Mouse (Mus musculus) retina, adult 2 months (tissue): ENCODE results near the gene Rfx3.

Experiments used
- DNase-seq: peaks from one replicate; pipeline ENCODE4 v3.0.0-alpha.2; 2012; ENCODE audit warnings: low read depth, low spot score

Rfx3 gene

DNA sequence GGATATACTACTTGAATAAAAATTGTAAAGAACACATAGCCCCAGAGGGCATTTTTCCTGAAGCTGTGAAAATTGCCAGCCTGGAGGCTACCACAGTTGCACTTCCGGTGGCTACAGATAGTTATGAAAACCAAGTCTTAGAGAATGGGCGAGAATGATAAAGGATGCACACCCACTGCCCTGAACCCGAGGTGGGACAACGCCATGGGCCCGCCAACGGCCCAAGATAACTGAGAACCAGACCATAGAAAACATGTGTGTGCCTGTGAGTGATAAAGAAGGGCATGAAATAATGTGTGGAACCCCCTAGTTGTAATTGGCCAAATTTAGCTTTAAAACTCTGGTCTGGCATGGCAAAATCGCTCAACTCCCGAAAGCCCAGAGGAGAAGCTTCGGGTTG lies 105.0 kb downstream of the Rfx3 start:
- DNase-seq: no peak

DNA sequence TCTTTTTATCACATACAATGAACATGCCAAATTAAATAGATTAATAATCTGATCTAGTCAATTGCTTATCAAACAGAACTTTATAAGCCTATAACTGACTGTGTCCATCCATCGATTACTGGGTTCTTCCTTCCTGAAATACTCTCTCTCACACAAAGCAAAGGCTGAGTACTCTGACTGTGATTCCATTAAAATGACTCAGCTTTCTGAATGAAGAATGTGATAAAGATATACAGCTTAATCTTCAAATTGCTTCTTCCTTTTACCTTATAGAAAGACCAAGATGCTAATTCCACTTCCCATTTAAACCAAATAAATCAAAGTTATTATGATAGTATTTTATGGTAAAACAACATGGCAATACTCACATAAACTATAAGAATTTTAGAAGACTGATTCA lies 105.8 kb downstream of the Rfx3 start:
- no peak for DNase-seq

DNA sequence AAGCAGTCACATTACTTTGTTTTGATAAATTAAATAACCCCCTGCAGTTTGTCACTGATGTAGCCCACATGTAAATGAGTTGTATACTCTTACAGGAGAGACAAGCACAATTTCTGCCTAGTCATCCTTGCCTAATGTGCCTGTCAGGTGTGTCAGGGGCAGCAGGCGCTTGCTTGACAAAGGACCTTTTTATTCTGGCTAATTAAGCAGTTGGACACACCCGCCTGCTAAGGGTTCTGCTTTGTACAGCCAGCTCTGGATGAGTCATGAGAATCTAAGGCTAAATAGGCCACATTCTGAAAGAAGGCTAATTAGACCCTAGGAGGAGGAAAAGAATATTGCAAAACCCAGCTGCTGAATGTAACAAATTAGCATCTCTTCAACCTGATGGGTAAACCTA lies 106.3 kb downstream of the Rfx3 start:
- no peak for DNase-seq

DNA sequence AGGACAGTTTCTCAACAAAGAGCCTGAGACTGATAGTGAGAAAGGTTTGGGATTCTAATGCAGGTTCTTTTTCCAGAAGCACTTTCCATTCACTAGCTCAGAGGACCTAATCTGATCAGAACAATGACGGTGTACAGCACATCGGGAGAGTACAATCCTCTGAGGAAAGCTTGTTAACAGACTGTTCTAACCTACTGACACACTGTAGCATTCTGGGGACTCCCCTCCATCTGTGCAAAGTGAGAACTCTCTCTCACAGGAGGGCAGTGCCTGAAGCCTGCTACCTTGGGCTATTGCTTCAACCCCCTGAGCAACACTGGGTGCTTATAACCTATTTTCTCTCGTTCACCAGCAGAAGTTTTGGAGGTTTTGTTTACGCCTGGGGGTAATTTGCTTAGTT lies 106.8 kb downstream of the Rfx3 start:
- DNase-seq: no peak

DNA sequence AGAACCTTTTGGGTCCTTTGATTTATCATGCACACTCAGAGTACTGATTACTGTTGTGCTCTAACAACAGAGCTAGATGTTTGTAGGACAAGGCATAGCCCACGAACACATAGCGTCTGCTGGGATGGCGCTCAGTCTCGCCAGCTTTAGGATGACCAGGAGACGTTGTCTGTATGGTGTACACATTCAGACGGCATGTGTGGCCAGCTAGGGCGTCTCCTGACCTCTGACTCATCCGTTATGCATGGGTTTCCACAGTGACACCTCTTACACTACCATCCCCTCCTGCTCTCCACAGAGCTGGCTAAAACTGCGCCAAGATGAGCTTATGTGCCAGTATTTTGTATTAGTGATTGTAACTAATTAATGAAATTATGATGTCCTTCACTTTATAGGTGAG lies 108.4 kb downstream of the Rfx3 start:
- no peak for DNase-seq

DNA sequence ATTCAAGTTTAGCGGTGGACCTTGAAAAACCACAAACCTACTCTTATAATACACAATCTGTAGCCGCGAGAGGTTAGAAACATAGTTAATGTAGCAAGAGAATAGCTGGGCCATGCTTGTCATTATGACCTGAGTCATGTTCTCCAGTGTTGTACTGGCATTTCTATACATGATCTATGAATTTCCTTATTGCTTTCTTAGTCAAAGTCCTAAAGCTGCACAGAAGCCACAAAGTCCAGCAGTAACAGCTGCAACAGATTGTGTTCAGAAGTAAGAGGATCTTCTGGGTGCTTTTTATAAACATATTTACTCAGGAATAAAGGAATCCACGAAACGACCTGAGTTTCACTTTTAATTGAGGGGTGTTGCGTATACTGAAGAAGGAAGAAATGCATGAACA lies 109.3 kb downstream of the Rfx3 start:
- DNase-seq: no peak

DNA sequence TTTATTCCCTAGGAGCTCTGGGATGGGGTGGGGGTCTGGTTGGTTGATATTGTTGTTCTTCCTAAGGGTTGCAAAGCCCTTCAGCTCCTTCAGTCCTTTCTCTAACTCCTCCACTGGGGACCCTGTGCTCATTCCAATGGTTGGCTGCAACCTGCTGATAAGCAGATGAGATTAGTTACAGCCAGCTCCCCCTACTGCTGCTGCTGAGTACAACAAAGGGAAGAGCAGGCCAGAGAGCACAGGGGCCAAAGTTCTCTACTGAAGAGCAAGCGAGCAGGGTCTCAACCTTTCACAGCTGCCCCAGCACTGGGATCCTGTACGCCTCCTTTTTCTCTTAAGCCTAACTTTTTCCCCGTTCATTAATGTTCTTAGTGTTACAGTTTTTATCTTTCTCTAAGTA lies 126.4 kb downstream of the Rfx3 start:
- DNase-seq: no peak

DNA sequence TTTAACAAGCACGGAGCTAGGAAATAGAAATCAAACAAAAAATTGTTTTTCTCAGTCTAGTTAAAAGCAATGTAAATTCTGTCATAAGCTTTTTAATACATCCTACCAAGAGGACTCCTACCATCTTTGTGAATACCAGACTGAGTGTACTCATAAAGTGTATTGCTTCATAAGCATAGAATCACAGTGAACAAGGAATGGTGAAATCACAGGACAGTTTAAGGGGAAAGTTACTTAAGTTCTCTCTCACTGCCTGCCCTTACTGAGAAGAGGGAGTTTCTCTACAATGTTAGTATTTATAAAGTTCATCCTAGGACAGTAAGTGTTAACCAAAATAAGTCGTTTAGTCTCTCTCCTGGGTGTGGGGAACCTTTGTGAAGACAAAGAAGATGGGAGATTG lies 133.5 kb downstream of the Rfx3 start:
- no peak for DNase-seq

DNA sequence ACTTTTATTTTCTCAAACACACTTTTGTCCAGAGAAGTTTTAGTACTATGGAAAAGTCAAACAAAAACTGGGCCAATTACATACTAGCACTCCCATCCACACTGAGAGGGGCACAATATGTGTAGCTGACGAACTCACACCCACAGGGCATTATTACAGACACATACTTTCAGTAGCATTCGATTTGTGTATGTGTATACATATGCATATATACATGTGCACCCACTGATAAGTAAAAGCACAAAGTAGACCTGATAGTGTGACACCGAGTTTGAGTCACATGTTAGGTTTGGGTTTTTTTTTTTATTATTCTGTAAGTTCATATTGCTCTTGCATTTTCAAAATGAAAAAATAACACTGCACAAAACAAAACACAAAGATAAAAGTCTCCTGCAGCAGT lies 140.2 kb downstream of the Rfx3 start:
- no peak for DNase-seq

DNA sequence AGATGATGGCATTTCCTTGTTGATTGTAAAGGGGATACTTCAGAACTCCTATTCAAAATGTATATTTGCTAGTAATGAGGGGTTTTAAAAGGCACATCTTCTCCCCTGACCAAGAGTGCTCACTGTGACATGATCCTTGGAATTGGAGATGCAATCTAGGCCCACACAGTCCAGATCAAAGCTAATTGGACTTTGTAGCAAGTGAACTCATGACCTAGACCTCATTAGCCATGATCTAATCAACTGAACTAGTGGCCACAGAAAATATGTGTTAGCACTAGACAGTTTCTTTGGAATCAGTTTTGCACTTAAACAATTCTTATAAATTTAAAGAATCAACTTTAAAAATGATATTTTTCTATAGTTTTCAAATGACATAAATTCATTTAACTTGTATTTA lies 151.3 kb downstream of the Rfx3 start:
- DNase-seq: no peak

DNA sequence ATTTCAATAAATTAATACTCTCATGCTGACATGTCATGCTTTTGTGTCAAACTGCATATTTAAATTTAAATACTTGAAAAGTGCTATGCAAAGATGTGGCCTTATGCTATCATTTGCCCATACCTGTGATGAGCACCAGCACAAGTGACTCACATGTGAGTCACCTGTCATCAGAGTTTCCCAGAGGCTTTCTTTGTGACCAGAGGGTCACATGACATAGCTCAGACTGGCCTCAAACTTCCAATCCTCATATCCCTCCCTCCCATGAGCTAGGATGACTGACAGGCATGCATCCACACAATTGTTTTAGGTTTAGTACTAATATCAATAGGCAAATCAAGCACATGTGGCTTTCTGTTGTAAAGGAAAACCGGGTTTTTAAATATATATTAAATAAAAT lies 162.0 kb downstream of the Rfx3 start:
- no peak for DNase-seq

DNA sequence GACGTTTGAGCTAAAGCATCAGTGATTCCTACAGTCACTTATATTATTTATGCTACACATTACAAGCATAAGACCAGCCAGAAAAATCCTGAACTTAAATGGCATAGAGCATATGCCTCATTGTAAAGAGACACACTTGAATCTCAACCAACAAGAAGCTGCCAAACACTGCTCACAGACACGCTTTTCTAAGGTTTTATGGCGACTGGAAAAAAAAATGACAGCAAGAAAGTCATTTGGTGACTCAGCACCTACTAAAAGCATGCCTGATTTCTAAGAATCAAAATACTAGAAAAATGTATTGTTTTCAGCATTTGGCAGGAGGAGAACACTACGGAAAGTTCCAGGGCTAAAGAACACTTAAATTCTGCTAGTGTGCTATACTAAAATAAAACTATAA lies 163.9 kb downstream of the Rfx3 start:
- no peak for DNase-seq

DNA sequence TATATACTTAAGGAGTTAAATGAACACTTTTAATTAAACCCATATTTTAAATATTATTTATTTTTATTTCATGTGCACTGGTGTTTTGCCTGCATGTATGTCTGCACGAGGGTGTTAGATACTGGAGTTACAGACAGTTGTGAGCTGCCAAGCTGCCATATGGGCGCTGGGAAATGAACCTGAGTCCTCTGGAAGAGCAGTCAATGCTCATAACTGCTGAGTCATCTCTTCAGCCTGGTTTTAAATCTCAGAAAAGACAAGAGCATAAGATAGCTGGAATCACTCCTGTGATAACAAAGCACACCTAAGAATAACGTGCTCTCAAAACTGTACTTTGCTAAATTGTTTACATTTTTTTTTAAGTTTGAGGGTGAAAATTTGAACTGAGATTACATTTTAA lies 172.3 kb downstream of the Rfx3 start:
- DNase-seq: no peak

DNA sequence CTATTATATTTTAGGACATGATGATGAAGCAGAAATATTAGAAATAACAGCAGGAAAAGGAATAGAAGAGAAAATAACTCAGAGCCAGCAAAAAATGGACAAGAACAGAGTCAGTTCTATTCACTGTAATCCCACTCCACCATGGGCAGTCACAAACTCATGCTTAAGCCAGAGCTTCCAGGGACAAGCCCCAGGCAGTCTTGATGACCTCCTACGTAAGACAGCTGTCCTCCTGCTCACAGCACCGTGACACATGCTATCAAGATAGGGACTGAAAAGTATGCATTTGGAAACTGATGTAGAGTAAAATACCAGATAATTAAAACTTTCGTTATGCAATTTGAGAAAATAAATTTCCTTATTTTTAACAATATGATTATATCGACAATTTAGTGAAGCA lies 172.9 kb downstream of the Rfx3 start:
- DNase-seq: no peak

DNA sequence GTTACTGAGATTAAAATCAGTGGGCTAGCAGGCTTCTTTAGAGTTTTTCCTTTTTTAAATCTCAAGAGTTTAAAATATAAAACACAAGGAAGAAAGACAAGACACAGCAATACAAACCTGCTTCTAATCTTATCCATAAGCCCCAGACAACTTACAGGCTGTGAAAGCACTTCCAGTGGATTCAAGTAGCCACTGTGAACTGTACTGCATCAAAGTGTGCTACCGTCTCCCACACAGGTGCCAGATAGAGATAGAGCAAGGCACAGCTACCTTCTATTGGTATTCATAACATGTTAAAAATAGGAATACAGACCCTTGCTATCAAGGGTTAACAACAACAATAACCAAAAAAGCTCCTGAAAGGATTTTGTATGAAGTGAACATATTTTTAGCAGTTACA lies 178.5 kb downstream of the Rfx3 start:
- DNase-seq: no peak

DNA sequence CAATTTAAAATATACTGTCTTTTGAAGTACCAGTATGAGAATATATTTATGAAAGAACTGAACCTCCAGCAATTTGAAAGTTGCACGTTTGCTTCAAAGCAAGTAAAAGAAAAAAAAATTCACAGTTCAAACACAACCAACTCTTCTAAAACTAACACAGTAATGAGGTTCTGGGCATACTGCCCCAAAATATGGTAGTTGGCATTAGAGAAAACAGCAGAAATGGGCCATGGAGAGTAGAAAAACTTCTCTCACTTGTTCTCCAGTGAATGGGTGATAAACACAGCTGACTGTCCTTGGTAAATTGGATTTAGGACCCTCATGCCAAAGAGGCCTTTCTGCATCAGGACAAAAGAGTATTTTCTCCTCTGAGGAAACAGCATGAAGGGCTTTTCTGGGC lies 182.7 kb downstream of the Rfx3 start:
- no peak for DNase-seq

DNA sequence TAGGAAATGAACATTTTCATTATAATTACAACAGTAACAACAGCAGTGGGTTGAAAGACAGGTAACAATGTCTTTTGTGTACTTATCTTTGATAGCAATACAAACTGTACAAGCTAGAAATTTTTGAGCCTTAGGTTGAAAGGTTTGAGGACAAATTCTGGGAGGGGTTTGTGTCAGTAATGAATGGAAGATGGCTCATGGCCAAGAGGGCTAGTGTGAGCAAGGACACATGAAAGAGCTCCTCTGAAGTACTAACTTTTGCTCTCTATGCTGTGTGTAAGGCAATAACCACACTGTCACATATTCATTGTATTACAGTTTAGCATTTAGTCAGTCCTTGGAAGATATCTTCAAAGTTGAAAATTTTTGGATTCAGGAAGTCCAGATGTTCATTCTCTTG lies 193.3 kb downstream of the Rfx3 start:
- no peak for DNase-seq

DNA sequence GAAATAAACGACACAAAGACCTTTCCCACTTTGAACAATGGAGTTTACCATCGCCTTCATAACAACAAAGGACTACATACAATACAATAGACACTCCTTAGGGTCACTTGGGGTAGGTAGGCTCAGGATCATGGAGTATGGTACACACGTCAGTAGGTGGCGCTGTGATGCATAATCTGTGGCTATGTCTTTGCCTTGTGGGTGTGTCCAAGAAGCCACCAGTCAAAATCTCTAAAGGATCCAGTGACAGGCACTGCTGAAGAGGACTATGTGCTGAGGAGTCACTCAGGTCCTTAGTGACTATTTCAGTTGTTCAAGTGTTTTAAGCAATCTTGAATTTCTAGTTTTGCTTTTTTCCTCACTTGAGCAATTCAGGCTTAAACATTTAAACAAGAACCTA lies 230.9 kb downstream of the Rfx3 start:
- no peak for DNase-seq

DNA sequence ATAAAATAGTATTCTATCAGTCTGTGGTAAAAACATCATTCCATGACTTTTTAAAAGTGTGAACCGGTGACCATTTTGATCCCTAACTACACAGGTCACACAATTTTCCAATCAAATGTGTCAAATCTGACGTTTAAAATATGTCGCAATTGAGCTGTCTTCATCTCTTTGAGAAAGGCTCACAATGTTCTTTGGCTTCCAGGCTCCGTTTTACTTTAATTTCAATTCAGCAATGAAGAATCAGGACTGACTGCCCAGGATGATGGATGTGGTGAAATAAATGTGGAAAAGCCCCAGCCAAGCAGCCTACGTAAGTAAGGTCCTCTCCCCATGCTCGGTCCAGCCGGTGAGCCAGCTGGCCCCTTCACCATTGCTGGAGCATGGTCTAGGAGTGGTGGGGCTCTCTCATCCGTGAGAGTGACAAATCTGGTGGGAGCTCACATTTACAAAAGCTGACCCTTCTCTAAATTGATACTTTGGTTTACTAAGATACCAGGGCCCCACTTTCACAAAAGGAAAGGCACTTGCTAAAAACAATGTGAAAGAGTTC lies 240.2 kb downstream of the Rfx3 start:
- DNase-seq: no peak

DNA sequence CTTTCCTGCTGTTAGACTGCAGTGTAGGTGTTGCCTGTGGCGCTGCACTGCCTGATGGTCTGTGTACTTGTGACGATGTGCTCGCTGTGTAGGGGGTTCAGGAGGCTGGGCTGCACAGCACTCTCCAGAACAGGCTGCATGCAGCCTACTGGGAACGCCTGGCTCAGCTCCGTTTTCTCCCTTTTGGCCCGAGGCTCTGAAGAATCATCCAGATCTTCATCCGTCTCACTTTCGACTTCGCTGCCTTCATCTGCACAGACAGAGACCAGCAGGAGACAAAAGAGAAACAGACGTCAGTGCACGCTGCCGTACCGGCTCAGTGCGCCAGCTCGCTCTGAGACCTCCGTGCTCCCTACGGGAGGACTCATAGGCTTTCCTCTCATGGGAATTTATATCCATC lies 242.5 kb downstream of the Rfx3 start:
- DNase-seq: no peak

DNA sequence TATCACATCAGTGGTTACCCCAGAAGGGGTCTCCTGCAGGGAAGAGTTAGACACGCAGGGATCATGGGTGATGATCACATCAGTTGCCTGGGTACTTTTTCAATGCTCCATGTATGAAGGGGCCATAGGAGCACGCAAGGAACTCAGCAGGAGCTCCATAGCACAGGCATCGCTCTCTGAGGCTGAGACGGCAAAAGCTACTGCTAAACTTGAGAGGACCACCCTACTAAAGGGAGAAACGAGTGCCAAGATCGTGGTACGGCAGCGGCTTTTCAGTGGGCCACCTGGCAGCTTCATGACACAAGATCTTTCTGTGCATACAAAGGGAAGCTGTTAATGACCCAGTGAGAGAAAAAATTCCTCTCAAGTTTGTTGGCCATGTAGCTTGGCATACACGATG lies 250.7 kb downstream of the Rfx3 start:
- DNase-seq: no peak

DNA sequence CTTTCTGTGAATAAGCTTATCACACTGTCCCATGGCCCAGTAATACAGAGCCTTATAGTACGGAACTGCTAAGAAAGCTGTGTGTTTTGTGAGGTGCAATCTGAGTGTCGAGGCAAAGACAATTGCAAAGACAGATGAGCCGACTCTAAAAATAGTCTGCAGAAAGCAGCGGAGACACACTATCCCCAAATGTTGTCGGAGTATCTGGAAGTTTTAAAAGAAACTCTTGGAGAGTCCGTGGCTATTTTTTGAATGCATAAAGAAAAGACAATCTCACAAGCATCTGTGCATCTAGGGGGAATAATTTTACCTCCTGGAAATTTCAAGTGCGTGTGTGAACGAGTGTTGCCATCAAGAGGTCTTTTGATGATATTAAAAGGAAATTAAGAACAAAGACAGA lies 251.6 kb downstream of the Rfx3 start:
- no peak for DNase-seq

DNA sequence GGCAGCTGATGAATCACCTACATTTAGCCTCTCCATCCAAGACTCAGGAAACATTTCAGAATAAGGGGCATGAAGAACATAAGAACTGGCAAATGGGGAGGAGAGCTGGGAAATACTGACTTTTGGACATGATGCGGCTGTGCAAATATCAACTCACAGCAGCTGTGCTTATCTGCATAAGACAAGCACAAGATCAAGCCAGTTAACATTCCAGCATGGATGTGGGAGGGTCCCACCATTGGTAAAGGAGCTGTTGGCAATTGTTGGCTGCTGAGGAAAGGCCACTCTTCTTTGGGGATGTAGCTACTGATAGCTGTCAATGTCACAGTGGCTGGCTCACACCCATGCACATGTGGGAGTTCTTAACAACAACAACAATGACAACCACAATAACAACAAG lies 263.7 kb downstream of the Rfx3 start:
- DNase-seq: no peak

DNA sequence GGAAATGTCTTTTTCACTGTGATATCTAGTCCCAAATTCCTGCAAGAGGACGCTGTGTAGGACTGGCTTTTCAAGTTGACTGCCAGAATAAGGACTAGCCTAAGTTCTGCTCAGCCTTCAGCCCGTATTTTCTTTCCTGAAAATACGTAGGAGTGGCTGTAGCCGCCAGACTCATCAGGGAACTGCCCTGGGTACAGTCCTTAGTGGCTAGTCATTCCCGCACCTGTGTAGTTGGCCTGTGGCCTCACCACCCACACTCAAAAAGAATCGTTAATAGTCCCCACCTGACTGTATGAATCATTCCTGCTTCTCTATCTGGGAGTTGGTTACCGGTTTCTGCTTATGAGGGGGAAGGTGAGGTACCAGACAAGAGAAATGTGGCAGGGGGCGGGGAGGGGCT lies 272.1 kb downstream of the Rfx3 start:
- DNase-seq: no peak

DNA sequence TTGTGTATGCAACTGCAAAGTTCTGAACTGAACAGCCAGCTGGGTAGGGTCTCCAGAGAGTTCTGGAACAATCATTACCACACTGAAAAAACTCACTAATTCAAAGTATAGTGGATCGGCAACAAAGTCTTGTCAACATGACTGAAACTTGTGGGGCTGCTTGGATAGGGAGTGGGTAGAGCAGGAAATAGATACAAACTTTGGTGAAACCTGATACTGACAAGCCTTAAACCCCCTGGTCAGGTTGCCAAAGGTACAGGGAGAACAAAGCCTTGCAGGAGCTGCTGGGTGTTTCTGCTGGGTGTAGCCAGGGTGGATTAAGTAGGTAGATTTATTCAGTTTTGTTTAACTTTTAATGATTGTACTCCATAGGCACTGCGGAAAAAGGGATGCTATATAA lies 274.4 kb downstream of the Rfx3 start:
- DNase-seq: no peak
